Mouse (Mus musculus): ENCODE data around the gene Nfib.

GRCm38 (mm10) chr4:82734348-82734747 is 28.8 kb upstream of the Nfib start:
- no peak for TF ChIP-seq CTCF (IDR thresholded peaks at IDR 0.05; ENCODE audit: low read depth, low read length)
- TF ChIP-seq POLR2A (IDR thresholded peaks at IDR 0.05; ENCODE audit: extremely low read depth, insufficient read depth, low read length): no peak

Data from liver, adult 2 months (tissue).